Mouse (Mus musculus): ENCODE measurements around the gene Itm2b. TPM values are rescaled to one million over a fixed set of nuclear protein-coding genes. Genes with fewer than 3 reads are reported as not detected.

Itm2b gene
- total RNA-seq, 2 experiments from 2014 or later = 753 to 767 TPM

DNA sequence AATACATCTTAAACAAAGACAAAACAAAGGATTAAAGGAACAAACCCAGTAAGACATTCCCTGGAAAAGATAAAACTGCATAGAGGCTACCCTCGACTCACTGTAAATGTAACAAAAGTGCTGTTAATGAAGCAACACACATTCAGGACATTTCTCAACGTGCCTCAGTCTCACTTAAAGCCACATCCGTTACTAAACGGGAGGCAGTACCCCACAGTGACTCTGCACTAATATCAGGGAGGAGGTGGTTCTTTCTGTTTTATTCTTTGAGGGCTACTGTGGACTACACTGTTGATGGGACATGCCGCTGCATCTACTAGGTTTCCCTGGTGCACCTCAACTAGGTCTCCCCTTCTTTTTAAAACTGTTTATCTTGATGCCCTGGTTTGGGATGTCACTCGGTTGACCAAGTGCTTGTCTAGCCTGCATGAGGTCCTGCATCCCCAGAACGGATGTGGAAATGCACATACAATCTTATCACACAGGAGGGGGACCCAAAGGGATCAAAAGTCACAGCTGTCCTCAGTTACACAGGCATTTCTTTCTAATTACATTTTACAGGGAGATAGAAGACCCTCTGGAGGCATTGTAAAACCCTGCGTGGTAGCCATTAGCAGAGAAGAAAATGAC is 13.4 kb upstream of the Itm2b start:
- intact Hi-C loops (cut with DNase I) = no loop called here
- no peak for DNase-seq

DNA sequence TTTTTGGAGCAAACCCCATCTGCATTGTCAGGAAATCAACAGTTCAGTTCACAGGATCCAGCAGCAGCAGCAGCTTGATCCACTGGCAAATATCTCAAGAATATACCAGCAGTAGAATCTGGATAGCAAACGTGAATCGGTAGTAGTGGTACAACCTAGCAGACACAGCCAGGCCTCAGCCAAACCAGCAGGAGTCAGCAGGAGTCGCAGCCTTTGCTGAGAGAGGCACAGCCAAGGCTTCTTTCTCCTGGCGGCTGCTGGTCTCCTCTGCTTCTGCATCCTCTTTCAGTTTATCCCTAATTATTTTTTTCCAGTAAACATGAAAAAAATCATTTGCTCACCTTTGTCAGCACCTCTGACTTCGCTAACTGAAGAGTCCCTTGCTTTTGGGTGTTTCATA is 10.7 kb upstream of the Itm2b start:
- no peak for DNase-seq
- intact Hi-C loops (cut with DNase I) = no loop called here

DNA sequence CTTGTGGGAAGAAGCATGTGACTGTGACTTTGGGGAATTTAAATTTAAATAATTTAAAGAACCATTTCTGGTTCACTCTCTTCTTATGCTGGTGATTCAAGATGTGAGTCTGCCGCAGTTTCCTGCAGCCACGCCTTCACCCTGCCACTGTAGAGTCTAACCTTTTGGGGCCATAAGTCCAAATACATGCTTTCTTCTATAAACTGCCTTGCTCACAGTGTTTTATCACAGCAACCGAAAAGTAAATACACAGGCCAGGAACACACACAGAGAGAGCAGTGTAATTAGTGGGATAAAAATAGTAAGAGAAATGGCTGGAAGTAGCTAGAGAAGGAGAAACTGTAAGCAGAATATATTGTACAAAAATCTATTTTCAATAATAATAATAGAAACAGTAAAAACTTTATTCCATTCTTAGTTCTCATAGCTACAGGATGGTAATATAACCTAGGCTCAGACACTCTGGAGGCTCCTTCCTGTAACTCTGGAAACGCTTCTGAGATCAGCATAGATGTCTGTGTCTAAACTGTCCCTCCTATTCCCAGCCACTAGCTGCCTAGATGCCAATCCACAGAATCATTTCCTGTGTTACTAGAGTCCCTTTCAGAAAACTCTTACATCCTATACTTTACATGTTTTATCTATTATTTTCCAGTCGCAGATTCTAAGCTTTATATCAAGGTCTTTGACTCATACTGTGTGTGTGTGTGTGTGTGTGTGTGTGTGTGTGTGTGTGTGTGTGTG is 9.3 kb upstream of the Itm2b start:
- no peak for DNase-seq
- intact Hi-C loops (cut with DNase I) = no loop called here

DNA sequence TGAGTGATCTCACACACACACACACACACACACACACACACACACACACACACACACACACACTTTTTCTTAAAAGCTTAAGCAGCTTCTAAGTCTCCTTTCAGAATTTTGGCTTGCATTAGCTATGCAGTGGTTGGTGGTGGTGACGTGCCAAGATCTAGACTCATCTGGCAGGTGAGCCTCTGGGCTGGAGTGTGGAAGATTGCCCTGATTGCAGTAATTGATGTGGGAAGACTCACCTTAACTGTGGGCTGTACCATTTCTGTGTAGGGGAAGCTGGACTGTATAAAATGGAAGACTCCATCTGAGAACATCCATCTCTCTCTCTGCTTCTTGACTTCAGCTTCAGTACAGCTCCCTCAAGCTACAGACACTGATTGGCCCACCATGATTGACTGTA is 6.4 kb upstream of the Itm2b start:
- intact Hi-C loops (cut with DNase I) = no loop called here
- DNase-seq = no peak

DNA sequence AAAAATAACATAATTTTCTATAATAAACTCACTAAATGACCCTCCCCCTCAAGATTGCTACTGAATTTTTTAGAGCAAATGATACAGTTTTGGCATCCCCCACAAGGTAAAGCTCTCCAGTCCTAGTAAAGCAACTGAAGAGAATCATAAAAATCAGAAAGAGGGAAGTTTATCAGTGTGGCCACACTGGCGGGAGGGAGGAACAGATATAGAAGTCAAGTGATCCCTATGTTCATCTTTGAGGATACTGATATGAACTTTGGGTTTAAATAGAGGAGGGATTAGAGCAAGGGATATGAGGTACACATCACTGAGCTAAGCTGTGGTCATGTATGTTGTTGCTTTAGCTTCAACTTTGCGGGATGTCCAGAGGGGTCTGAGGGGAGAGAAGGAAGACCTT is 5.1 kb upstream of the Itm2b start:
- DNase-seq = no peak
- intact Hi-C loops (cut with DNase I) = no loop called here

DNA sequence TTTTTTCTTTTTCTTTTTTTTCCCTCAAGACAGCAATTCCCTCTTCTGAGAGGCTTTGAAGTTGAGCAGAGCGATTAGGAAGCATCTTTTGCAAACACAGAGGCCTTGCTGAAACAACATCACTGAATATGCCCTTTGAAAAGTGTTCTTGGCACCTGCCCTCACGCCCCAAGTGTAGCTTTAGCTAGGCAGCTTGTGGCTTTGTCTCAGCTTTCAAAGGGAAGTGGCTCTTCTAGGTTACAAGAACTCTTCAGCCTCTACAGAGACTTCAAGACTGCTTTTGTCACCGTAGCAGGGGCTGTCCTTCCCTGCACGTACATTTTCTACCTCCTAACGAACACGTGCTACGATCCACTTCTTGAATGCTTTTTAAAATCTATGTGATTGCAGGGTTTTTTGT is 4.0 kb upstream of the Itm2b start:
- DNase-seq = no peak
- intact Hi-C loops (cut with DNase I) = loop anchor here (5.0 kb wide), 2 partner anchors 118 to 152 kb away; partner anchors contain the start of gene Lpar6

DNA sequence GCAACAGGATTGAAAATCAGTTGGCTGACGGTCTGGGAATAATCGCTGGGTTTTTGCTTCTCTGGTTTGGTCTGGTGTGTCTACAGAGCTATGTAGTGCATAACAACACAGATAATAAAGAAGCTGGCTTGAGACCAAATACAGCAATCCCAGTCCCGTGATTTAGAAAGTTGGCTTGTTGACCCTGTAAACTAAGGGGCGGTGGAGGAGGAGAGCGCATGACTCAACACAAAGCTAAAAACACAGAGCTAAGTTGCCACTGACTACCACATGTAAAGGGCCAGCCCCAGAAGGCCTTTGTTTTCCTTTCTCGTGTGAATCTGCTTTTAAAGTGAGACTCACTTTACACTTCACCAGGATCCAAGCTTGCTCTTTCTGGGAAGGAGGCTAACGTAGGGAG is 3.5 kb upstream of the Itm2b start:
- DNase-seq = peak; percentile 45 to 66
- intact Hi-C loops (cut with DNase I) = loop anchor here (5.0 kb wide), 2 partner anchors 119 to 151 kb away; partner anchors contain the start of gene Lpar6

DNA sequence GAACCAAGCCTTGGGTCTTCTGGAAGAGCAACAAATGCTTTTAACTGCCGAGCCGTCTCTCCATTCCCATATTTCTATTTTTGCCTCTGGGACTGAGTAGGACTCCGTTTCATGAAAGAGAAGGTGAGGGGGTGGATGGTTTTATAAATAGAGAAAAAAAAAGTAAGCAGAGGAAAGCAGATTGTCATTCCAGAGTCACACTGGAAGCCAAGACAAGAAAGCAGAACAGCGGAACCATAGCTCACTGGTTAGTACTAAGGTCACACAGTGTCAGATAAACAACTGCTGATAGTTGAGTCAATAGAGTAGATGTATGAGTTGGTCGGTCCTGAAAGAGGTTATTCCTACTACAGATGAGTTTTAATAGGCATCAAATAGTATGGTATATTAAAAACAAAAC is 1.4 kb upstream of the Itm2b start:
- no peak for DNase-seq
- intact Hi-C loops (cut with DNase I) = loop anchor here (5.0 kb wide), 2 partner anchors 121 to 149 kb away; partner anchors contain the start of gene Lpar6

DNA sequence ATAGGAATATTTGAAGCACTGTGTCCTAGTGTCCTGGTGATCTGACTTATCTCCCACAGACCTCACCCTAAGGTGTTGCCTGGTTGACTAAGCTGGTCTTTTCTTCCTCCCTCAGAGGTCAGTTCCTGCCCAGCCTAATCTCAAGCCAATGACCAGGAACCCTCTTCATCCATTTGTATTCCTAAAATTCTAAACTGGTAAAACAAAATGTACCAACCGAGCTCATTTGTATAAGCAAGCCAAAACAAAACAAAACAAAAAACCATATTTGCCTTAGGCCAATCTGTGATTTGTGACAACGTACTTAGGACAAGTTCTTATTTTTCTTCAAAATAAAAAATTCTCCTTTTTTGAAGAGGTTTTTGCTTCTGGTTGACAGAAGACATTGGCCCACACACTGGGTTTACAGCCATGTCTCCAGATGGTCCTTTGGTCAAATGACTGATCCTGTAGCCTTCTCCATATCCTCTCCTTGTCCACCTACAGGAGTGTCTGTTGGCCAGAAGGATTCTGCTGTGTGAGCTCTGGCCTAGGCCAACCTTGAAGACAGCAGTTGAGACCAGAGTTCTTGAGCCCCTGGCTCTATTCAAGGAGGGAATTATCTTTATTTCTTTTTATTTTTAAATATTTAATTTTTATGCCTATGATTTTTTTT is 758 bp upstream of the Itm2b start:
- intact Hi-C loops (cut with DNase I) = loop anchor here (2.0 to 5.0 kb wide), 4 partner anchors 59 to 149 kb away; partner anchors contain the start of gene Lpar6
- no peak for DNase-seq

DNA sequence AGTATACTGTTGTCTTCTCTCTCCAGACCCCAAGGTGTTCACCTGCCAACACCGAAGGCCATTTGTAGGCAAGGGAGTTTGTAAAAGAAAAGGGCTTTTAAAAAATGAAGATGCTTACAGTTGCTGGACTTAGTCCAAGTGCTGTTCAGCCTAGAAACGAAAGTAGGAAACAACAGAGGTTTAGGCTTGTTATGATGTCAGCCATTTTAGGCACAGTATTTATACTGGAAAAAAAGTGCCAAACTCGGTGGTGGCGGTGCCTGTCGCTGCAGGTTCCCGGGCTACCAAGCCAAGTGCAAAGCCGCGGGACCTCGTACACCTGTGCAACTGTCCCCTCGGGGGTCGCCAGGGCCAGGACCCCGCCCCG is 560 bp downstream of the Itm2b start:
- DNase-seq = no peak
- intact Hi-C loops (cut with DNase I) = loop anchor here (2.0 kb wide), 2 partner anchors 58 to 90 kb away; no protein-coding TSS in a partner anchor

DNA sequence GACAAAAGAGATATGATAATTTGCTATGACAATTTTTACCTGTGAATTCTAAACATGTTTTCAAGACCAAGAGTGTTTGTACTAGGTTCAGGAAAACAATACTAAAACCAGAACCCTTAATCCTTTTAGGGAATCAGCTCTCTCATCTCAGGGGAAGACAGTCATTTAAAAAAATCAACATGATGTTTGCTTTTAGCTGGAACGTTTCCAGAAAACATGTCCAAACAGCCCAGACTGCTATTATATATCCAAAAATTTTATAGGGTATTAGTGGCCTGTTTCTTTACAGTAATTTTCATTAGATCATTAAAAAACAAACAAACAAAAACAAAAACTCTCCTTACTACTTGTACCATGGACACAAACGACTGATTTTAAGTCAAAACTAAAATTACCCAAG is 1.3 kb downstream of the Itm2b start:
- DNase-seq = no peak
- intact Hi-C loops (cut with DNase I) = loop anchor here (2.0 kb wide), 2 partner anchors 57 to 91 kb away; no protein-coding TSS in a partner anchor

DNA sequence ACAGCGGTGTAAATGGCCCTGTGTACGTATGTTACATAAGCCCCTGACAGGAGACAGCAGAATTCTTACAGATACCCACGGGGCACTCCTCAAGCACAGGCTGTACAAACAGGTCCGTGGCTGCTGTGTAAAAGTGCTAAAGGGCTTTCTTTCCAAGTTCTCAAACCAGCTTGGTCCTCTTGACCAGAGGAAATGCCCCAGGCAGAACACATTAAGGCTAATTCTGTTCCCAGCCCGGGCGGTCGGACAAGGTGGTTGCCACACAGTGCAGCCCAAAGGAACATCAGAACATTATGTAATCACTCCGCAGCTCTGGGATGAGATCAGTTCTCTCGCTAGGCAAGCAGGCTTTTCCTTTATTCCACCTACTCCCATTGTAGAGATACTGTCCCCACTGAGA is 2.4 kb downstream of the Itm2b start:
- intact Hi-C loops (cut with DNase I) = no loop called here
- DNase-seq = peak; percentile 62 to 78

DNA sequence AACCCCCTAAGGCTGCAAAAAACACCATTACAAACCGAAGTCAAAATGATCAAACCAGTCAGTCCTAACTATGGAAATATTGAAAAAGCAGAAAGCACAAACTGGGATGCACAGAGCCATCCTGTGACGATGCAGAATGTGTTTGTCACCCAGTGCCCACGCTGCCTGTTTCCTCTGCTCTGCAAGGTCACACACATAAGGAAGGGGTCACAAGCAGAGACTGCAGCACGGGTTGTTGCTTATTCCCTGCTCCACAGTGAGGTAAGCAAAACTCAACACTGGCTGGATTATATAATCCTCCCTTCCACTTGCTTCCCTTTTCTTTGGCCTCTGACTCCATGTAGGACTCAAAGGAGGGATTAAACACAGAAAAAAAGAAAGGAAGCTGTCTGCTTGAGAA is 3.5 kb downstream of the Itm2b start:
- DNase-seq = no peak
- intact Hi-C loops (cut with DNase I) = no loop called here

DNA sequence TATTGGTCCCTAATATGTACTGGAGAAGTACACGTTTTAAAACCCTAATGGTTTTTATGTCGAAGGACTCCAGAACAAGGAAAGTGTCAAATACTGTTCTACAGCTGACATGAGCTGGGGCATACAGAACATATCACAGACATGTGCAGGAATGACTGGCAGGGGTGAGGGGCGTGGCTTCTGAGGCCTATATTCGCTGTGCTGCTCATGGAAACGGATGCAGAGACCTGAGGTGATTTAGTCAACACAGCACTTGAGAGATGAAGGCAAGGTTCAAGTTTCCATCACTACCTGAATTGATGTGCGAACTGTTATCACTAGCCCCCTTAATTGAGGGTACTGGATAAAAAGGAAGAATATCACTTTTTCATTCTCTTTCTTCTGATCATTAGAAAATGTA is 7.3 kb downstream of the Itm2b start:
- intact Hi-C loops (cut with DNase I) = no loop called here
- DNase-seq = no peak

DNA sequence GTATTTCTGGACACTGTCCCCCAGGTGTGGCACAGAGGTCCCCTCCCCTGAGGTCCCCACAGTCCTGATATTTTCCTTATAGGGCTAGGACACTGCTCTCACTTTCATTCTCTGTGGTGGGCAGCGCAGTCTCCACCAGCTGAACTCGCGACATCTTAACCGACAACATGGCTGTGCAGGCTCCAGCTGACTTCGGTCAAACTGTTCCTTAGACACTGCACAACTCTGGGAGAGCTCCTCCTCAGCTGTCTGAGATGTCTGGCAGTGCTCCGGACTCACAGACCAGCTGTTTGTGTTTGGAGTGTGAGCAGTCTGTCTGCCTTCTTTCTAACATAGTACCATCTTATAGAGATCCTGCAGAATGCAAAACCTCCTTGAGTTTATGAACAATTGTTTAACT is 8.2 kb downstream of the Itm2b start:
- DNase-seq = no peak
- intact Hi-C loops (cut with DNase I) = no loop called here

DNA sequence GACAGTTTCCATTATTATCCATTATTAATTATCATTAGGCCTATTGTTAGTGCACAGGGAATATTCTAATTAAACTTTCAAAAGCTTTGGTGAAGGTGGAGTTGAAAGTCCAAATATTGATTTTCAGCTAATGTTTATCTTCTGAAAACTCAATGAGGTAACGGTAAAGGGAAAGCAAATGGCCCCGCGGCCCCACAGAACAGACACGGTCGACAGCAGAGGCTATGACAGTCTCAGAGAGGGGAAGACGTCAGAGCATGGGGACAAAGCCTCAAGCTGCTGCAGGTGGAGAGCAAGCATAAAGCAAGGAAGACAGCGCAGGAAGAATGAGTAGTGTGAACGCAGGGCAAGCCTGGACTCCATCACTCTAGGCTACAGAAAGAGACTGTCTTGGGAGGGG is 9.2 kb downstream of the Itm2b start:
- no peak for DNase-seq
- intact Hi-C loops (cut with DNase I) = no loop called here

DNA sequence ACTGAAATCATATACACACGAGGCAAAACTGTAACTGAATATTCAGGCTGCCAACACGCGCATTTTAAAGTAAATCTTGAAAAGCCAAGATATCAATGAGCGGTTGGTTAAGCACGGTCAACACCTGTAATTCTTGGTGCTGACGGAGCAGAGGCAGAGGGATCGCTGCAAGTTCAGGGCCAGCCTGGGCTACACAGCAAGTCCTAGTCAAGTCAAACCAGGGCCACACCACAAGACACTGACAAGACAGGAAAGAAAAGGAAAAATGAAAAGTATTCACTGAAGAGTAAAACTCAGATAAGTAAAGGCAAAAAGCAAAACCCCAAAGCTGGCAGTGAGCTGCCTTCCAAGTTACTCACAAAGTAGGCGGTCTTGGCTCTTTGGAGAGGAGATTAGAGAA is 9.6 kb downstream of the Itm2b start:
- intact Hi-C loops (cut with DNase I) = no loop called here
- no peak for DNase-seq

DNA sequence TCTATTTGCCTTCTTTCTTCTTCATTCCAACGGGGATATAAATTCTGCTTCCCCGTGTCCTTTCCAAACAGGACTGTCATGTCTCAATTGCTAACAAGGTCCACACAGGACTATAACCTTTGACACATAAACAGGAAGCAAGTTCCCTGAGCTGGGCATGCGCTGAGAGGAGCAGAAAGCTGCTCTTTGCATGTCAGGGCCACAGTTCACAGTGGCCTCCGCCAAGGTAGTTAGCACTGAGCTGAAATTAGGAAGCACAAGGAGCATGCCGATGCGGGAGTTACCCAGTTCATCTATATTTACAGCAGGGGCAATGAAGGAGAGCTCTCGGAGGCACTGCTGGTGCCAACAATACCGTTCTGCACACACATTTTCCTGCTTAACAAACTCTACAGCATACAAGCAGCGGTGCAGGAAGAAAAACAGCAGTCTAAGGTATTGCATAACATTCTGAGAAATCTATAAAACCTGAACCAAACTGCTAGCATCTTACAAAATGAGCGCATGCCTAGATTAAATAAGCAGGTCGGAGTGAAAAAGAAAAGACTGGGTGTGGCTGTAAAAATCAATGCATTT is 10.7 kb downstream of the Itm2b start:
- intact Hi-C loops (cut with DNase I) = loop anchor here (5.0 kb wide), 1 partner anchor 98 kb away; no protein-coding TSS in a partner anchor
- DNase-seq = peak in 1 of 2 experiments; percentile 45

DNA sequence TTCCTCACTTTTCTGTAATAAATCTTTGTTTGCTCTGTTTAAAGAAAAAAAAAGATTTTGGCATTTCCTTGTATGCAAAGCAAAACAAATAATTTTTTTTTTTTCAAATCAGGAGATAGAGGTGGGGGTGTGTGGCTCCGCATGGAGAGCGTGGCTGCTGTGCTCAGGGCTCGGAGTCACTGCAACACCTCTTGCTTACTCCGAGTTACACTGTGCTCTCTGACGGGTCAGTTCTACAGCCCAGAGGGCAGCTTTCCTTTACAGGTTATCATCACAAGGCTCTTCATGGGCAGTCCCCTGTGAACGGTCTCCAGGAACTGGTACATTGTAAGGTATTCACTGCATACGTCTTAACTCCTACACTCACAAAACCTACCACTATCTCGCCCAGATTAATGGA is 11.5 kb downstream of the Itm2b start:
- no peak for DNase-seq
- intact Hi-C loops (cut with DNase I) = loop anchor here (5.0 kb wide), 1 partner anchor 99 kb away; no protein-coding TSS in a partner anchor

DNA sequence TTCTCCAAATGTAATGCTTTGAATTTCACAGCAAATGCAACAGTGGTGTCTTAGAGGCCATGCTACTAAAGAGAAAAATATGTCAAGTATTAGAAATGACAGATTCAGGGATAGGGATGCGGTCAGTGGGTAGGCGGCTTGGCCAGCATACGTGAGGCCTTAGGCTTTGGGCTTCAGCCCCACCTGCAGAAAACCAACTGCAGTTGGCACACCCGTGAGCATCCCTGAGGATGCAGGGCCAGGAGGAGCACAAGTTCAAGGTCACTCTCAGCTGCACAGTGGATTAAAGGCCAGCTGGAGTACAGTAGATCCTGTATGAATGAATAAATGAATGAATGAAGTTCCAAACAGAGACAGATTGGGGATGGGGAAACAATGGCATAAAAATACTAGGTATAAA is 12.1 kb downstream of the Itm2b start:
- intact Hi-C loops (cut with DNase I) = loop anchor here (5.0 kb wide), 1 partner anchor 99 kb away; no protein-coding TSS in a partner anchor
- DNase-seq = no peak

DNA sequence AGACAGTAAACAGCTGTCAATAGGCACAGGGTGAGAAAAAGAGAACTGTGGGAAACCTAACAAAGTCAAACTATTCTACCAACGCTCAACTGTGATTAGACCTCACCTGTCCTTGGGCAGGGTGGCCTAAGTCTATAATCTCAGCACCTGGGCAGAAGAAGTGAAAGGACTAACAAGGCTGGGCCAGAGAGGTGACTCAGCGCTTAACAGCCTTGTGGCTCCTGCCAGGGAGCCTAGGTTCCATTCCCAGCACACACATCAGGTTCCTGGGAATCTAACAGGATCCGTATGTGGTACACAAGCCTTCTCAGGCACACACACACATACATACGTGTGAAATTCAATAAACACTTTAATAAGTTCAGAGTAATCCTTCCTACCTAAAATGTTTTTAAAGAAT is 13.5 kb downstream of the Itm2b start:
- intact Hi-C loops (cut with DNase I) = loop anchor here (5.0 kb wide), 1 partner anchor 101 kb away; no protein-coding TSS in a partner anchor
- no peak for DNase-seq
